Mouse (Mus musculus) neural tube, embryonic 14.5 days (tissue): ENCODE data around the gene Pirb. TPM values are rescaled to one million over a fixed set of nuclear protein-coding genes. Genes with fewer than 3 reads are reported as not detected.

Experiments
- polyA plus RNA-seq: library from polyadenylated mRNA; unstranded; fragments of >200 nt; fragmentation: Nextera tagmentation; extraction: Ambion mirVana; gene quantifications from 2 replicates; pipeline ENCODE4 v1.2.1, GENCODE M21; 2014

The Pirb gene
- polyA plus RNA-seq, 1 experiment from 2014 or later, result 0.12 TPM

Other genes starting within 250 kb of the Pirb start
- gene Tarm1, start 217.8 kb downstream of the Pirb start, polyA plus RNA-seq, result not detected in 2 replicates
- gene Oscar, start 104.2 kb downstream of the Pirb start, polyA plus RNA-seq, result 0.44 and 0.63 TPM in 2 replicates
- 447 and 581 TPM in 2 replicates for gene Ndufa3, start 103.0 kb downstream of the Pirb start, polyA plus RNA-seq
- gene Tfpt, start 90.5 kb downstream of the Pirb start, polyA plus RNA-seq, result 31.7 and 37.7 TPM in 2 replicates
- gene Prpf31, start 90.4 kb downstream of the Pirb start, polyA plus RNA-seq, result 76.8 and 86.8 TPM in 2 replicates
- gene Cnot3, start 75.1 kb downstream of the Pirb start, polyA plus RNA-seq, result 40.5 and 47.7 TPM in 2 replicates
- 11.0 and 11.8 TPM in 2 replicates for gene Leng1, start 54.6 kb downstream of the Pirb start, polyA plus RNA-seq
- gene Tmc4, start 42.8 kb downstream of the Pirb start, polyA plus RNA-seq, result 4.1 and 6.2 TPM in 2 replicates
- 255 and 265 TPM in 2 replicates for gene Tsen34, start 27.5 kb downstream of the Pirb start, polyA plus RNA-seq
- 74.9 and 76.4 TPM in 2 replicates for gene Mboat7, start 26.9 kb downstream of the Pirb start, polyA plus RNA-seq
- gene Rps9, start 16.4 kb downstream of the Pirb start, polyA plus RNA-seq, result 703 and 810 TPM in 2 replicates
- gene Gm15448, start 105.3 kb upstream of the Pirb start, polyA plus RNA-seq, result not detected in 2 replicates
- not detected in 2 replicates for gene Pira2, start 124.7 kb upstream of the Pirb start, polyA plus RNA-seq
- not detected in 2 replicates for gene Gm14548, start 177.7 kb upstream of the Pirb start, polyA plus RNA-seq
- not detected in 2 replicates for gene Lilra6, start 195.1 kb upstream of the Pirb start, polyA plus RNA-seq